Mouse (Mus musculus): ENCODE results near the gene Prps1l3. TPM values are rescaled to one million over a fixed set of nuclear protein-coding genes. Genes with fewer than 3 reads are reported as not detected.
A peak's percentile ranks its signal among the peaks of the same experiment; 100 is the strongest.

The Prps1l3 gene
- 21.5 and 21.7 TPM in 2 replicates for polyA plus RNA-seq (2015; fragmentation: Nextera tagmentation; extraction: Ambion mirVana)

- WGBS = under 1% methylated on average over 58 of the region's 58 CpGs
- Histone ChIP-seq H3K9me3 (ENCODE audit: control insufficient read depth) (no peaks in the 10 kb centered on the region), H3K9ac (ENCODE audit: low read depth, low read length) (peak within 1 kb of the TSS; percentile 73), H3K27ac (ENCODE audit: low read depth, low read length) (peak within 1 kb of the TSS; percentile 92), H3K4me2 (replicated peaks; ENCODE audit: low read depth) (peak within 1 kb of the TSS; percentile 84), H3K4me1 (replicated peaks; ENCODE audit: control insufficient read depth, insufficient read depth, low read length) (peaks cover 5% of the 10 kb centered on the region; the same call in 1 of the 2 replicates), H3K36me3 (ENCODE audit: control insufficient read depth, insufficient read depth) (no peaks in the 10 kb centered on the region), H3K4me3 (ENCODE audit: low read depth, low read length) (peak within 1 kb of the TSS; percentile 71), H3K27me3 (replicated peaks; ENCODE audit: control insufficient read depth, insufficient read depth, low read length) (no peaks in the 10 kb centered on the region)
- 0 out of 2 replicates have a peak, but pooled peaks have one; percentile 13 for TF ChIP-seq CTCF (IDR thresholded peaks at IDR 0.05; ENCODE audit: low read depth)
- peak; percentile 98 for ATAC-seq
Measured at GRCm38 (mm10) chr12:57230192-57230706, at the start of gene Prps1l3, which contains the start of gene Mipol1. Gene Prps1l3 (plus strand): TSS chr12:57230412. Gene Mipol1 (plus strand): TSS chr12:57230427.

DNA sequence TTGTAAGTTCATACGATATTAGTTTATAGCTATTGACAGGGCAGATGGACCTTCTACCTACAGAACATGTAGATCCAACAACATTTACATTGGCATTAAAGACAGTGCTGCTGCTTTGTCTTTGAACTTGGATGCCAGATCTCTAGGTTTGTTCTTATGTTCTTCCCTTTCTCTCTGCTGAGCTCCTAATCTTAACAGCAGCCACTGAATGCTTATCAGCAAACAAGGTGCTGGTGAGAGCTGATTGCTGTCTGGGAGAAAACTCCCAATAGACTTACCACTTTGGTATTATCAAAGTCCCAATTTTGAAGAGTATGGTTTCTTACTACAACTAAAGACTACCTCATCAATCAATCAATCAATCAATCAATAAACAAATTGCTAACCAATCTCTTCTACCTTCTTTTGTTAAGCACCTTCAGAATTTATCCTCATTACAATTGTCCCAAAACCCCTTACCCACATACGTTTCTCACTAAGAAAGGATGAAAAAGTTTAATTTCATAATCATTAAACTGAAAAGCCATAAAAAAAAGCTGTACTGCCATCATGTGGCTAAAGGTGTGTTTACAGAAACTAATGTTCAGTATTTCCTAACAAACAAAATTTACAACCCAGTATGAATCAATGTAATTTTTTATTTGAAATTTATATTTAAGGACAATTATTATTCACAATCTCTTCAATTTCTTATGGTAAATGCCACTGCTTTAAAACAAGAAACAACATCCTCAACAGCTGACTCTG lies 45.6 kb upstream of the Prps1l3 start:
- WGBS = 65% methylated on average over 2 of the region's 2 CpGs
- no peak for ATAC-seq
- TF ChIP-seq CTCF (IDR thresholded peaks at IDR 0.05; ENCODE audit: low read depth) = no peak

DNA sequence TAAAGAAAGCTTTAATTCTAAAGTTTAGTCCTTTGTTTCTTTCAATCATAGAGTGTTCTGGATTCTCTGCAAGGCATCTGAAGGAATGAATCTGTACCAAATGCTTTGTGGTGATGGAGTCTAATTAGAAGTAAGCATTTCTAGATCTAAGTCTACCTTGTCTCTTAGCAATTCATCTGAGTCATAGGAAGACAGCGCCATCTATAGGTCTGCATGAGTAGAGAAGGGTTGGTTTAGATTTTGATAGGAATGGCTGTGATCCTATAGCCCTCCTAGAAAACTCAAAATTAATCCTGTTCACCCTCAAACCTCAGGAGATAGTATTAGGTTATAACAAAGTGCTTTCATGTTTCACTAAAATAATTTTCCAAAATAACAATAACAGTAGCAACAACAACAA lies 44.7 kb upstream of the Prps1l3 start:
- peak; percentile 71 for TF ChIP-seq CTCF (IDR thresholded peaks at IDR 0.05; ENCODE audit: low read depth)
- H3K36me3 ChIP-seq (ENCODE audit: control insufficient read depth, insufficient read depth) = no peaks in the 10 kb centered on the region
- no peaks in the 10 kb centered on the region for H3K4me1 ChIP-seq (replicated peaks; ENCODE audit: control insufficient read depth, insufficient read depth, low read length)
- no peak for ATAC-seq
- WGBS = 0% methylated on average over 1 of the region's 1 CpGs
- no peaks in the 10 kb centered on the region for H3K9me3 ChIP-seq (ENCODE audit: control insufficient read depth)
- no peak overlapping the region for H3K4me3 ChIP-seq (ENCODE audit: low read depth, low read length)
- H3K27ac ChIP-seq (ENCODE audit: low read depth, low read length) = no peak overlapping the region
- H3K9ac ChIP-seq (ENCODE audit: low read depth, low read length) = no peak overlapping the region
- H3K4me2 ChIP-seq (replicated peaks; ENCODE audit: low read depth) = no peak overlapping the region
- peaks cover 11% of the 10 kb centered on the region; the same call in 1 of the 2 replicates for H3K27me3 ChIP-seq (replicated peaks; ENCODE audit: control insufficient read depth, insufficient read depth, low read length)

More for the DNA sequence above, 45.6 kb upstream of the Prps1l3 start:
- H3K27ac ChIP-seq (ENCODE audit: low read depth, low read length) = no peak overlapping the region
- H3K4me3 ChIP-seq (ENCODE audit: low read depth, low read length) = no peak overlapping the region
- H3K9me3 ChIP-seq (ENCODE audit: control insufficient read depth) = no peaks in the 10 kb centered on the region
- no peak overlapping the region for H3K4me2 ChIP-seq (replicated peaks; ENCODE audit: low read depth)
- no peaks in the 10 kb centered on the region for H3K4me1 ChIP-seq (replicated peaks; ENCODE audit: control insufficient read depth, insufficient read depth, low read length)
- H3K36me3 ChIP-seq (ENCODE audit: control insufficient read depth, insufficient read depth) = no peaks in the 10 kb centered on the region
- H3K9ac ChIP-seq (ENCODE audit: low read depth, low read length) = no peak overlapping the region
- peaks cover 11% of the 10 kb centered on the region; the same call in 1 of the 2 replicates for H3K27me3 ChIP-seq (replicated peaks; ENCODE audit: control insufficient read depth, insufficient read depth, low read length)

- Histone ChIP-seq H3K27ac (ENCODE audit: low read depth, low read length) (no peak overlapping the region), H3K4me2 (replicated peaks; ENCODE audit: low read depth) (no peak overlapping the region), H3K9me3 (ENCODE audit: control insufficient read depth) (no peaks in the 10 kb centered on the region), H3K4me3 (ENCODE audit: low read depth, low read length) (no peak overlapping the region), H3K4me1 (replicated peaks; ENCODE audit: control insufficient read depth, insufficient read depth, low read length) (no peaks in the 10 kb centered on the region), H3K27me3 (replicated peaks; ENCODE audit: control insufficient read depth, insufficient read depth, low read length) (peaks cover 16% of the 10 kb centered on the region), H3K36me3 (ENCODE audit: control insufficient read depth, insufficient read depth) (no peaks in the 10 kb centered on the region), H3K9ac (ENCODE audit: low read depth, low read length) (no peak overlapping the region)
- 54% methylated on average over 2 of the region's 2 CpGs for WGBS
- ATAC-seq = no peak
- TF ChIP-seq CTCF (IDR thresholded peaks at IDR 0.05; ENCODE audit: low read depth) = no peak
Measured at GRCm38 (mm10) chr12:57186126-57186525, 44.1 kb upstream of the Prps1l3 start.

GRCm38 (mm10) chr12:57187032-57187431 lies 43.2 kb upstream of the Prps1l3 start:
- no peak overlapping the region for H3K4me3 ChIP-seq (ENCODE audit: low read depth, low read length)
- H3K4me1 ChIP-seq (replicated peaks; ENCODE audit: control insufficient read depth, insufficient read depth, low read length) = no peaks in the 10 kb centered on the region
- H3K27ac ChIP-seq (ENCODE audit: low read depth, low read length) = no peak overlapping the region
- no peak for TF ChIP-seq CTCF (IDR thresholded peaks at IDR 0.05; ENCODE audit: low read depth)
- ATAC-seq = no peak
- no peaks in the 10 kb centered on the region for H3K9me3 ChIP-seq (ENCODE audit: control insufficient read depth)
- H3K36me3 ChIP-seq (ENCODE audit: control insufficient read depth, insufficient read depth) = no peaks in the 10 kb centered on the region
- WGBS = 45% methylated on average over 4 of the region's 4 CpGs
- H3K27me3 ChIP-seq (replicated peaks; ENCODE audit: control insufficient read depth, insufficient read depth, low read length) = peaks cover 16% of the 10 kb centered on the region
- H3K4me2 ChIP-seq (replicated peaks; ENCODE audit: low read depth) = no peak overlapping the region
- H3K9ac ChIP-seq (ENCODE audit: low read depth, low read length) = no peak overlapping the region

GRCm38 (mm10) chr12:57194609-57195008 lies 35.6 kb upstream of the Prps1l3 start:
- TF ChIP-seq CTCF (IDR thresholded peaks at IDR 0.05; ENCODE audit: low read depth) = peak; percentile 65
- Histone ChIP-seq H3K36me3 (ENCODE audit: control insufficient read depth, insufficient read depth) (no peaks in the 10 kb centered on the region), H3K4me3 (ENCODE audit: low read depth, low read length) (no peak overlapping the region), H3K9me3 (ENCODE audit: control insufficient read depth) (no peaks in the 10 kb centered on the region), H3K4me1 (replicated peaks; ENCODE audit: control insufficient read depth, insufficient read depth, low read length) (no peaks in the 10 kb centered on the region), H3K9ac (ENCODE audit: low read depth, low read length) (no peak overlapping the region), H3K4me2 (replicated peaks; ENCODE audit: low read depth) (no peak overlapping the region), H3K27ac (ENCODE audit: low read depth, low read length) (no peak overlapping the region), H3K27me3 (replicated peaks; ENCODE audit: control insufficient read depth, insufficient read depth, low read length) (peaks cover 8% of the 10 kb centered on the region)
- 24% methylated on average over 3 of the region's 3 CpGs for WGBS
- ATAC-seq = no peak

Data from intestine, postnatal 0 days (tissue).